In genomic region chr8:122294273-122294683, GRCm38 (mm10) we compare ENCODE assay signal across 8 mouse cellular contexts. TPM values are rescaled to one million over a fixed set of nuclear protein-coding genes. Genes with fewer than 3 reads are reported as not detected.
A peak's percentile ranks its signal among the peaks of the same experiment; 100 is the strongest.
DNase-seq lines count a peak whose midpoint lies in the region; ATAC-seq lines count a peak whose summit lies in the region.

No protein-coding gene starts in this region.

- H3K4me2 ChIP-seq in forebrain, embryonic 12.5 days = no peak overlapping the region
- 0 out of 2 replicates have a peak overlapping the region, but pooled peaks have one; percentile 9 for H3K4me2 ChIP-seq in intestine, embryonic 14.5 days (ENCODE audit: low read length)
- H3K4me2 ChIP-seq in liver, embryonic 15.5 days = peak overlapping the region; percentile 96
- no peak overlapping the region for H3K4me2 ChIP-seq in neural tube, embryonic 14.5 days (ENCODE audit: low read depth, low read length)

- peaks cover 30% of the 10 kb centered on the region for H3K27me3 ChIP-seq in forebrain, embryonic 12.5 days
- H3K27me3 ChIP-seq in intestine, embryonic 14.5 days (replicated peaks; ENCODE audit: control insufficient read depth, insufficient read depth, low read length) = no peaks in the 10 kb centered on the region
- H3K27me3 ChIP-seq in liver, embryonic 15.5 days = no peaks in the 10 kb centered on the region
- H3K27me3 ChIP-seq in neural tube, embryonic 14.5 days (ENCODE audit: control insufficient read depth, insufficient read depth, low read length) = no peaks in the 10 kb centered on the region

- no peaks in the 10 kb centered on the region for H3K9me3 ChIP-seq in forebrain, embryonic 12.5 days
- no peaks in the 10 kb centered on the region for H3K9me3 ChIP-seq in intestine, embryonic 14.5 days (ENCODE audit: control insufficient read depth, low read length)
- no peaks in the 10 kb centered on the region for H3K9me3 ChIP-seq in liver, embryonic 15.5 days (replicated peaks)
- no peaks in the 10 kb centered on the region for H3K9me3 ChIP-seq in neural tube, embryonic 14.5 days (ENCODE audit: control insufficient read depth, low read length)

- 2% methylated on average over 7 of the region's 7 CpGs for WGBS in forebrain, embryonic 12.5 days
- WGBS in intestine, embryonic 14.5 days = 1% methylated on average over 7 of the region's 7 CpGs
- WGBS in liver, embryonic 15.5 days (ENCODE audit: insufficient replicate concordance) = 11% methylated on average over 7 of the region's 7 CpGs
- WGBS in neural tube, embryonic 14.5 days = under 1% methylated on average over 7 of the region's 7 CpGs

- peak; percentile 93 for DNase-seq in 3T3-L1 (ENCODE audit: low read depth, low spot score)
- peak; percentile 43 for DNase-seq in adipocyte (ENCODE audit: low spot score)
- DNase-seq in intestine, embryonic 14.5 days (ENCODE audit: low spot score) = peak; percentile 74
- no peak for DNase-seq in frontal cortex, postnatal 10 days (ENCODE audit: low spot score in 2 of 2)
- DNase-seq in gastrocnemius, postnatal 4 days (ENCODE audit: low spot score in 2 of 2) = no peak

- peak; percentile 30; the same call in 1 of the 2 replicates for ATAC-seq in forebrain, embryonic 12.5 days (ENCODE audit: low FRiP score)
- peak; percentile 88 for ATAC-seq in intestine, embryonic 14.5 days (replicated peaks; ENCODE audit: low FRiP score, low TSS enrichment, low read depth)
- peak; percentile 90 for ATAC-seq in liver, embryonic 15.5 days (ENCODE audit: insufficient read depth)
- ATAC-seq in neural tube, embryonic 14.5 days (ENCODE audit: low read depth) = 0 out of 2 replicates have a peak, but pooled peaks have one; percentile 44

- H3K4me1 ChIP-seq in forebrain, embryonic 12.5 days = peaks cover 63% of the 10 kb centered on the region
- peaks cover 50% of the 10 kb centered on the region for H3K4me1 ChIP-seq in intestine, embryonic 14.5 days (replicated peaks; ENCODE audit: control insufficient read depth, insufficient read depth, low read length)
- peaks cover 100% of the 10 kb centered on the region for H3K4me1 ChIP-seq in liver, embryonic 15.5 days (replicated peaks)
- peaks cover 4% of the 10 kb centered on the region; the same call in 1 of the 2 replicates for H3K4me1 ChIP-seq in neural tube, embryonic 14.5 days (ENCODE audit: control insufficient read depth, insufficient read depth, low read length)

- H3K36me3 ChIP-seq in forebrain, embryonic 12.5 days (replicated peaks) = no peaks in the 10 kb centered on the region
- H3K36me3 ChIP-seq in intestine, embryonic 14.5 days (ENCODE audit: control insufficient read depth, insufficient read depth, low read length) = no peaks in the 10 kb centered on the region
- H3K36me3 ChIP-seq in liver, embryonic 15.5 days (replicated peaks) = peaks cover 72% of the 10 kb centered on the region
- H3K36me3 ChIP-seq in neural tube, embryonic 14.5 days (ENCODE audit: control insufficient read depth, insufficient read depth, low read length) = no peaks in the 10 kb centered on the region

- H3K27ac ChIP-seq in forebrain, embryonic 12.5 days = no peak overlapping the region
- no peak overlapping the region for H3K27ac ChIP-seq in intestine, embryonic 14.5 days (ENCODE audit: low read depth)
- H3K27ac ChIP-seq in liver, embryonic 15.5 days (replicated peaks) = peak overlapping the region; percentile 95
- no peak overlapping the region for H3K27ac ChIP-seq in neural tube, embryonic 14.5 days (ENCODE audit: low read depth, low read length)

- H3K9ac ChIP-seq in forebrain, embryonic 12.5 days = no peak overlapping the region
- H3K9ac ChIP-seq in intestine, embryonic 14.5 days (ENCODE audit: low read length) = no peak overlapping the region
- peak overlapping the region; percentile 55 for H3K9ac ChIP-seq in liver, embryonic 15.5 days
- no peak overlapping the region for H3K9ac ChIP-seq in neural tube, embryonic 14.5 days (replicated peaks; ENCODE audit: low read depth, low read length)

- H3K4me3 ChIP-seq in forebrain, embryonic 12.5 days (replicated peaks) = no peak overlapping the region
- H3K4me3 ChIP-seq in intestine, embryonic 14.5 days (ENCODE audit: low read depth, low read length) = no peak overlapping the region
- H3K4me3 ChIP-seq in liver, embryonic 15.5 days (replicated peaks) = peak overlapping the region; percentile 21
- no peak overlapping the region for H3K4me3 ChIP-seq in neural tube, embryonic 14.5 days (ENCODE audit: low read depth, low read length)

RNA-seq across cellular contexts. Expression of gene Zfpm1, which starts 12.3 kb away (rescaled TPM):
- 0.82 and 1.2 TPM in 2 replicates for polyA plus RNA-seq in forebrain, embryonic 12.5 days (2016; fragmentation: Nextera tagmentation; extraction: Ambion mirVana)
- 4.2 and 6.4 TPM in 2 replicates for polyA plus RNA-seq in intestine, embryonic 14.5 days (2014; fragmentation: Nextera tagmentation; extraction: Ambion mirVana)
- 12.0 and 14.9 TPM in 2 replicates for polyA plus RNA-seq in liver, embryonic 15.5 days (2015; fragmentation: Nextera tagmentation; extraction: Ambion mirVana)
- polyA plus RNA-seq in neural tube, embryonic 14.5 days (2014; fragmentation: Nextera tagmentation; extraction: Ambion mirVana) = 1.2 and 1.4 TPM in 2 replicates
- total RNA-seq in gastrocnemius, postnatal 4 days (2021) = 10 to 100 TPM; 10.6 to 13.6 TPM

Comparison
In these comparisons a context has a peak if more than half of its experiments do, and no peak if none do; other contexts are left out.
1. DNase-seq: peak in 3T3-L1 (single experiment), adipocyte (single experiment) and intestine, embryonic 14.5 days (single experiment); none in frontal cortex, postnatal 10 days (0 of 2) and gastrocnemius, postnatal 4 days (0 of 2).
2. ATAC-seq: peak in every context shown above with its lines; median percentile 90 in liver, embryonic 15.5 days; 88 in intestine, embryonic 14.5 days; 44 in neural tube, embryonic 14.5 days; 30 in forebrain, embryonic 12.5 days.
3. H3K4me2 ChIP-seq: peak in intestine, embryonic 14.5 days (single experiment) and liver, embryonic 15.5 days (single experiment); none in forebrain, embryonic 12.5 days (single experiment) and neural tube, embryonic 14.5 days (single experiment).